Mouse (Mus musculus) cerebellum, adult 2 months (tissue): Measurements from ENCODE around the gene Gpbp1l1. TPM values are rescaled to one million over a fixed set of nuclear protein-coding genes. Genes with fewer than 3 reads are reported as not detected.
A peak's percentile ranks its signal among the peaks of the same experiment; 100 is the strongest.

Source experiments
- DNase-seq, 2 experiments: peaks; one replicate each; pipeline ENCODE4 v3.0.0; 2021
- H3K27ac ChIP-seq: fragments of 200-500 bp; 2 replicates; pipeline ENCODE4 v1.5.1; 2012; ENCODE audit warnings: low read length, control low read depth, inconsistent platforms; ENCODE audit not compliant: insufficient read depth
- H3K27me3 ChIP-seq: fragments of 200-500 bp; 2 replicates; pipeline ENCODE4 v1.6.1; 2012; ENCODE audit warnings: inconsistent platforms, mild to moderate bottlenecking, low read length, moderate library complexity; ENCODE audit not compliant: control insufficient read depth, insufficient read depth
- H3K4me1 ChIP-seq: fragments of 200-500 bp; 2 replicates; pipeline ENCODE4 v1.6.1; 2011; ENCODE audit warnings: low read length; ENCODE audit not compliant: control insufficient read depth, insufficient read depth
- H3K4me3 ChIP-seq: fragments of 200-500 bp; replicated peaks from 2 replicates; pipeline ENCODE3; 2011; ENCODE audit warnings: mild to moderate bottlenecking, low read depth, low read length, control low read depth; ENCODE audit not compliant: insufficient read depth
- CTCF ChIP-seq: fragments of 200-500 bp; IDR thresholded peaks from 2 replicates; pipeline ENCODE4 v1.5.1; 2011; ENCODE audit warnings: low read depth, mild to moderate bottlenecking, control low read depth, low read length, moderate library complexity, borderline replicate concordance; ENCODE audit not compliant: insufficient read depth
- POLR2A ChIP-seq: fragments of 200-500 bp; IDR thresholded peaks from 2 replicates; pipeline ENCODE4 v1.6.1; 2011; ENCODE audit warnings: low read length, control low read depth, borderline replicate concordance; ENCODE audit not compliant: insufficient read depth
- WGBS: fragments of 180-500 bp; shearing (Covaris S2); methylation state at CpG from one replicate; pipeline ENCODE4 v1.1.7; 2018; 5-methylcytosine and 5-hydroxymethylcytosine counted together
- polyA plus RNA-seq: library from polyadenylated mRNA; depleted of rRNA; stranded (reverse); fragments of >200 nt; gene quantifications from 2 replicates; pipeline ENCODE4 v1.2.3, GENCODE M21; 2012; rRNA removed

Gpbp1l1 gene
- 41.3 and 43.3 TPM in 2 replicates for polyA plus RNA-seq

GRCm38 (mm10) chr4:116557306-116558121, at the start of gene Gpbp1l1:
Gene Gpbp1l1, plus strand, starts transcription at chr4:116557658.
- peak; percentile 98 for DNase-seq
- Histone ChIP-seq H3K4me3 (peak within 1 kb of the TSS; percentile 80), H3K4me1 (no peaks in the 10 kb centered on the region), H3K27me3 (no peaks in the 10 kb centered on the region), H3K27ac (peak within 1 kb of the TSS; percentile 78)
- under 1% methylated on average over 78 of the region's 78 CpGs for WGBS
- peak; percentile 79; the same call in 1 of the 2 replicates for TF ChIP-seq POLR2A
- TF ChIP-seq CTCF, result no peak

- no peak for DNase-seq
- no peak for TF ChIP-seq POLR2A
- no peak for TF ChIP-seq CTCF
- Histone ChIP-seq H3K4me3 (no peak overlapping the region), H3K27ac (no peak overlapping the region), H3K4me1 (no peaks in the 10 kb centered on the region), H3K27me3 (no peaks in the 10 kb centered on the region)
- WGBS, result 69% methylated on average over 2 of the region's 2 CpGs
These were observed 26.3 kb upstream of the Gpbp1l1 start for GRCm38 (mm10) chr4:116531109-116531508.

GRCm38 (mm10) chr4:116536351-116536750, 21.1 kb upstream of the Gpbp1l1 start:
- no peaks in the 10 kb centered on the region for H3K4me1 ChIP-seq
- TF ChIP-seq CTCF (no peak), POLR2A (no peak)
- no peak overlapping the region for H3K27ac ChIP-seq
- no peaks in the 10 kb centered on the region for H3K27me3 ChIP-seq
- DNase-seq, result no peak
- no peak overlapping the region for H3K4me3 ChIP-seq

GRCm38 (mm10) chr4:116537737-116538136, 19.7 kb upstream of the Gpbp1l1 start:
- H3K4me1 ChIP-seq, result no peaks in the 10 kb centered on the region
- TF ChIP-seq POLR2A (no peak), CTCF (no peak)
- WGBS, result 90% methylated on average over 3 of the region's 3 CpGs
- H3K27me3 ChIP-seq, result no peaks in the 10 kb centered on the region
- DNase-seq, result no peak
- H3K27ac ChIP-seq, result no peak overlapping the region
- H3K4me3 ChIP-seq, result no peak overlapping the region

- no peak for TF ChIP-seq POLR2A
- no peak for TF ChIP-seq CTCF
- no peak overlapping the region for H3K27ac ChIP-seq
- 88% methylated on average over 1 of the region's 1 CpGs for WGBS
- no peaks in the 10 kb centered on the region for H3K27me3 ChIP-seq
- H3K4me3 ChIP-seq, result no peak overlapping the region
- no peaks in the 10 kb centered on the region for H3K4me1 ChIP-seq
- DNase-seq, result no peak
These were observed 7.0 kb upstream of the Gpbp1l1 start for GRCm38 (mm10) chr4:116550432-116550831.

GRCm38 (mm10) chr4:116553035-116553434, 4.4 kb upstream of the Gpbp1l1 start:
- no peak overlapping the region for H3K4me3 ChIP-seq
- DNase-seq, result no peak
- H3K27me3 ChIP-seq, result no peaks in the 10 kb centered on the region
- no peaks in the 10 kb centered on the region for H3K4me1 ChIP-seq
- no peak for TF ChIP-seq CTCF
- TF ChIP-seq POLR2A, result no peak
- no peak overlapping the region for H3K27ac ChIP-seq
- WGBS, result 80% methylated on average over 3 of the region's 3 CpGs

GRCm38 (mm10) chr4:116555413-116556300, 1.8 kb upstream of the Gpbp1l1 start, which contains the start of gene Tmem69:
Gene Tmem69, minus strand, starts transcription at chr4:116555936.
- peak; percentile 82 to 83 for DNase-seq
- H3K27me3 ChIP-seq, result no peaks in the 10 kb centered on the region
- H3K27ac ChIP-seq, result peak within 1 kb of the TSS; percentile 88
- H3K4me1 ChIP-seq, result no peaks in the 10 kb centered on the region
- H3K4me3 ChIP-seq, result peak within 1 kb of the TSS; percentile 91
- TF ChIP-seq POLR2A (peak; percentile 64; the same call in 1 of the 2 replicates), CTCF (no peak)
- 3% methylated on average over 23 of the region's 23 CpGs for WGBS
